Mouse (Mus musculus): Measurements from ENCODE around the gene Tmem170b.

DNA sequence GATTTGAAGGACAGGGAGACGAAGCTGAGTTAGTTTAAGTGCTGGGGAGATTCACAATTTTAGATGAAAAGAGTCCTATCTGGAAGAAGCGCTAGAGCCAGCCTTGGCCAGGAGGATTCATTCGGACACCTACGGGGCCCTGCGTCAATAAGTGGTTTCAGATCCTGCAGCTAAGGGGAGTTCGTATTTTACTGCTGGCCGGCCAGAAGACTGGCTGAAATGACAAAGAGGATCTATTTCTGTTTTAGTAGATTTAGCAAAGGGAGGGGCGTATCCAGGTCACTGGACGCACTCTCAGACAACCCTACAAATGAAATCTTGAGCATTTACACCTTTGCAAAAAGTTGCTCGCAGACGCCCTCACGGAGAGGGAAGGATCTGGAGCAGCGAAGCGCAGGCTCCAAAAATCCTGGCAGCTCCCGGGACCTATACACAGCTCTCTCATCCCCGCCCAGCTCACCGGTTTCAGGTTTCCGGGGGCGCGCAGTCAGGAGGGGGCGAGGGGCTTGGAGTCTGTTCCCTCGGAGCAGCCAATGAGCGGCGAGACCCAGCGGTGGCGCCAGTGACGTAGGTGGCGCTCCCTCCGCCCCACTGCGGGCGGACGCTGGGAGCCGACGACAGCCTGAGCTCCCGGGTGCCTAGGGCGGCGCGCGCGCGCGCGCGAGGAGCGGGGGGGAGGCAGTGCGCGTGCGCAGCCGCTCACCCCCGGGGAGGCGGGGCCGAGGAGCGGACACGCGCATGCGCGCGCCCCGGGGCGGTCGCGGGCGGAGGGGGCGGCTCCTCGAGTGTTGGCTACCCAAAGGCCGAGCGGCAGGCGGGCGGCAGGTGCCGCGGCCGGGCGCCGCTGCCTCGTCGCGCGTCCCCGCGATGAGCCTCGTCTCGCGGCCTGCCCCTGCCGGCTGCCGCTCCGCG, at the start of gene Tmem170b:
- TF ChIP-seq CTCF (IDR thresholded peaks at IDR 0.05; ENCODE audit: borderline replicate concordance, extremely low read depth, insufficient read depth, insufficient read length) (no peak), POLR2A (IDR thresholded peaks at IDR 0.05; ENCODE audit: borderline replicate concordance, extremely low read depth, insufficient read depth, insufficient read length, poor library complexity, severe bottlenecking) (peak; percentile 98)
